Mouse (Mus musculus): ENCODE measurements around the gene Ralgps2.

Gene Ralgps2

DNA sequence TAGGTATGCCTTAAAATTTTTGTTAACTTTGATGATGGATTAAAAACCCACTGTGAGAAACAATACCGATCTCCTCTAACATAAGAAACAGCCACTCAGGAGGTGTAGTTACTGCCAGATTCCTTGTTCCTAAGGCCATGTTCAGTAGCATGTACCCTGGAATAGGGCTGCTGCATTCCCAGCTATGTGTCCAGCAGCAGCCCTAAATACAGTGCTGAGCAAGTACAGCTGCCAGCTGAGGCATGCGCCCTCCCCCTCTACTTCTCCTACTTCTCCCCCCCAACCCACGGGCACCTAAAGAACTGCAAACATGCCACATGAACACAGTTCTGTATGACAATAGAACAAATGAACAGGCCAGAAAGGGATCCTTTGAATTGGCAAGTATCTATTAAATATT lies 75.7 kb downstream of the Ralgps2 start:
- ChIA-PET POLR2A (interaction anchor here in 1 of 4 experiments (1.1 kb wide), 1 partner anchor 9 kb away, joined by 3 read pairs; no protein-coding TSS in a partner anchor), CTCF (no interaction called here)

DNA sequence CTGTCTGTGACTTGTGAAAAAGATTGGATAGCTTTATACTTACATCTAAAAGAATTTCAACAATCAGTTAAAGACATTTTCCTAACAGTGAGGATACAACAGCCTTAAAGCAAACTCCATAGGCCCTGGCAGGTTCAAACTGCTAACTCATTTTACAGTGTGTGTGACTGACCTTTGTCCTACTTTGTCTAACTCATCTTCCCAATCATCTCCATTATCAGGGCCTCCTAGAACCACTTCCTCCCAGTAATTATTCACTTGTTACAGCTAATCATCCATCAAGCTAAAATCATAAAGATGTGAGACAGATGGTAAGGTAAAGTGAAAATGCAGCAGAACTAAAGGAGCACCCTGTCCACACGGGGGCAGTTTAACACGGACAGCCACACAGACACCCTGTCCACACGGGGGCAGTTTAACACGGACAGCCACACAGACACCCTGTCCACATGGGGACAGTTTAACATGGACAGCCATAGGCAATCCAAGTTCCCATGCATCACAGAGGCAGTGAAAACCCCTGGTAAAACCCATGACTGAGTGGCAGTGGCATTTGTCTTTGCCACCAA lies 77.9 kb downstream of the Ralgps2 start:
- CTCF ChIA-PET: interaction anchor here in 3 of 4 experiments (0.6 to 1.5 kb wide), 4 partner anchors 47 to 736 kb away, joined by 3 to 4 read pairs (median 4); no protein-coding TSS in a partner anchor
- POLR2A ChIA-PET: no interaction called here

DNA sequence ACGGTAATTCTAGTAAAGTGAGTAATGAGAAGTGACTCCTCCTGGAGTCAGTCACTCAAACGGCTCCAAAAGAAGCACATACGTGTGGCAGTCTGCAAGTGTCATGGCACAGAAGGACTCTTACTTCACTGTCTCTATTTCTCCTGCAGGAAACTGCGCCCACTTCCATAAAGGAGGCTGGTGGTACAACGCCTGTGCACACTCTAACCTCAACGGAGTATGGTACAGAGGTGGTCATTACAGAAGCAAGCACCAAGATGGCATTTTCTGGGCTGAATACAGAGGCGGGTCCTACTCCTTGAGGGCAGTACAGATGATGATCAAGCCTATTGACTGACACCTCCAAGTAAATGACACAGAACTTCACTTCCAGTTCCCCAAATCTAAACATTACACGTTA lies 79.2 kb downstream of the Ralgps2 start:
- POLR2A ChIA-PET: interaction anchor here in 1 of 4 experiments (0.7 kb wide), 1 partner anchor 119 kb away, joined by 3 read pairs; no protein-coding TSS in a partner anchor
- CTCF ChIA-PET: no interaction called here

DNA sequence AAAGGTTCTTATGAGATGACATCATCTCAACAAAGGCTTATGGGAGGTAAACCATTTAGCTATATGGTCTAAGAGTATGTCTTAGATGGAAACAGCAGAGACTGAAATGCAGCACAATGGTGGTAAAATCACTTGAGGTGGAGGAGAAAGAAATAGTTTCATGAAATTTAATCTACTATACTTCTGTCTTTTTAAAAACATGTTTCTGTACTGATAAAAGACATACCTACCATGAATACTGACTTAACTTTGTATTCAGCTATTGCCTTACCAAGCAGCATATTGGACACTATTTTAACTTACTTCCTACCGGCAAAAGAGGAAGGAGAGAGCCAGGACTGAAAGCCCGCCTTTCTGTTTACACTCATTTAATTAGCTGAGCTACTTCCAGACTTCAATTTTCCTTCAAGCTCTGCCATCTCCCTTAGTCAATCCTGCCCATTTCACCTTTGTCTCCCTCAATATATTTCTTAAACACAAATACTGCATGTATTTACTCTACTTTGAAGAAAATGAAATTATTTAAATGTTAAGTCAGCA lies 79.6 kb downstream of the Ralgps2 start:
- POLR2A ChIA-PET: interaction anchor here in 1 of 4 experiments (0.7 kb wide), 1 partner anchor 119 kb away, joined by 3 read pairs; no protein-coding TSS in a partner anchor

DNA sequence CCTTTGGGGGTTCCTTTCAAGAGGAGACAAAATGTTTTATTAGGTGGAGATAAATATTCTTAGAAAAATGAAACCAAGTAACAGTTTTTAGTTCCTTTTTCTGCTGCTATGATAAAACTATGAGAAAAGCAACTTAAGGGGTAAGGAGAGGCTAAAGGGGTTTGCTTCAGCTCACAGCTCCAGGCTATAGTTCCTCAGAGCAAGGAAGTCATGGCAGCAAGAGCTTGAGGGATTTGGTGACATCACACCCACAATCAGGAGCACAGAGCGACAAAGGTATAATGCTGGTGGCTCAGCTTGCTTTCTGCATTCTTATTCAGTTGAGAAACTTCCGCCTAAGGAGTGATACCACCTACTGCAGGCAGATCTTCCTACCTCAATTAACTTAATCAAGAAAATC lies 80.3 kb downstream of the Ralgps2 start:
- ChIA-PET CTCF (interaction anchor here in 1 of 4 experiments (0.6 kb wide), 1 partner anchor 119 kb away, joined by 3 read pairs; no protein-coding TSS in a partner anchor), POLR2A (no interaction called here)

More for the DNA sequence above, 79.6 kb downstream of the Ralgps2 start:
- CTCF ChIA-PET: no interaction called here

DNA sequence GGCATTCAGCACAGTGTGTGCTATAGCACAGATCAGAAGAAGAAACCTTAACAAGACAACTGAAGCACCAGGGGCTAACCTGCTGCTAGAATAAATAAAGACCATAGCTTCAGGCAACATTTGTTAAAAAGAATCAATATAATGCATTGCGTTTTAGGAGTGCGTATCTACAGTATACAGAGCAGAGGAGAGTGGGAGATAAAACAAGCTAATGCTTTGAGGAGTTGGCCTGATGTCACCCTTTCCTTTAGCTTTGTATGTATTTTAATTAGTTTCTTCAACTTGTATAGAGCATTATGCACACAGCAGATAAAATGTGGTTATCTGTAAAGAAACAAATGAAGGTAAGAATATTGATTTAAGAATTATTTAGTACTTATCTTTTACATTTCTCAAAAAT lies 82.8 kb downstream of the Ralgps2 start:
- CTCF ChIA-PET: no interaction called here
- POLR2A ChIA-PET: no interaction called here

DNA sequence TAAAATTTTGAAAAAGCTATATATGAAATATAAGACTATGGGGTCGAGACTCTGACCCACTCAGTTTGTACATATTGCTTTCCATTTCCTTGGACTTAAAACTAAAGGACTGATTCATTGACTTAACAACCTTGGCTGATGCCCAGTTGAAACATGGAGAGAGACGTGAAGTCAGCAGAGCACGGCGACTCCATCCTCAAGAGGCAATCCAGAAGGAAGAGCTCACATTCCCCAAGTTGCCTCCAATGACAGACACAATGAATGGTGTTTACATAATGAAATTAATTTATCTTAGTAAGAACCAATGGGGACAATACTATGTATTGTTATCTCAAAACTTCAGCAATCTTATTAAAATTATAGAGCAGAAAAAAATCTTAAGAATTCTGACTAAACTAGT lies 84.9 kb downstream of the Ralgps2 start:
- CTCF ChIA-PET: interaction anchor here in 2 of 4 experiments (0.5 to 1.8 kb wide), 6 partner anchors 14 to 227 kb away, joined by 3 to 16 read pairs (median 5); no protein-coding TSS in a partner anchor

DNA sequence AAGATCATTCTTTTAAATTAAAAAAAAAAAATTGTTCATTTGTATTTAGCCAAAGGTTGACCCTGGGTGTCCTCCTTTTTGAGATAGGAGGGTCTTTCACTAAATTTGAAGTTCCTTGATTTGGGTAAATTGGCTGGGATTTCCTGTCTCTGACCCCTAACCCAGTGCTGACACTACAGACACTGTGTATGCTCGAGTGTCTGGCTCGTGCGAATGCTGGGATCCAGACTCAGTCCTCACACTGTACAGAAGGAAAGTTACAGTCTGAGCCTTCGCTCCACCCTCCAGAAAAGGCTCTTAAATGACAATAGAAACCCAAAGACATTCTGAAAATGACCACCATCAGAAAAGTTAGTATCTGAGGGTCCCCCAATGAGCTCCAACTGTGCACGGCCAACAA lies 86.6 kb downstream of the Ralgps2 start:
- CTCF ChIA-PET: interaction anchor here in 2 of 4 experiments (0.7 to 1.1 kb wide), 2 partner anchors 223 to 229 kb away, joined by 4 to 7 read pairs; no protein-coding TSS in a partner anchor

More for the DNA sequence above, 84.9 kb downstream of the Ralgps2 start:
- POLR2A ChIA-PET: interaction anchor here in 1 of 4 experiments (1.0 to 1.2 kb wide), 2 partner anchors 9 to 73 kb away, joined by 3 read pairs; no protein-coding TSS in a partner anchor

DNA sequence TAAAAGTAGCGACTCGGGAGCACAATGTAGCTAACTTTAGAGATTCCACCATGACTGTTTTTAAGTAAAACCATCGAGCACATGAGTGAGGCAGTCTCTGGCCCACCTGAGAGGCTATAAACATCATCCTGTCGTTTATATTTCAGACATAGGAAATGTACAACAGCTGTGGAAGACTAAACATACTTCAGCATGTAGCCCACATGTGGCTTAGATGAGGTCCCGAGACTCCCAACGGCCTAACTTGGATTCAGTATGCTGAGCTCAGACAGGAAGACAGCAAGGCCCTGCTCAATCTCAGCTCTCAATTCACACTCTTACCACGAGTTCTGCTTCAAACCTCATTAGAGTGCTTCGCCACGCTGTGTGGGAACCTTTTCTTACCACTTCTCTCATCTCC lies 87.0 kb downstream of the Ralgps2 start:
- ChIA-PET POLR2A (interaction anchor here in 1 of 4 experiments (0.7 to 2.5 kb wide), 4 partner anchors 15 to 133 kb away, joined by 3 to 10 read pairs (median 6); partner anchors contain the start of genes Angptl1 and Fam20b), CTCF (interaction anchor here in 2 of 4 experiments (0.7 to 1.2 kb wide), 3 partner anchors 100 to 229 kb away, joined by 4 to 7 read pairs (median 4); no protein-coding TSS in a partner anchor)

More for the DNA sequence above, 86.6 kb downstream of the Ralgps2 start:
- POLR2A ChIA-PET: interaction anchor here in 1 of 4 experiments (0.6 to 2.5 kb wide), 4 partner anchors 15 to 134 kb away, joined by 3 to 10 read pairs (median 3); partner anchors contain the start of genes Angptl1 and Fam20b

DNA sequence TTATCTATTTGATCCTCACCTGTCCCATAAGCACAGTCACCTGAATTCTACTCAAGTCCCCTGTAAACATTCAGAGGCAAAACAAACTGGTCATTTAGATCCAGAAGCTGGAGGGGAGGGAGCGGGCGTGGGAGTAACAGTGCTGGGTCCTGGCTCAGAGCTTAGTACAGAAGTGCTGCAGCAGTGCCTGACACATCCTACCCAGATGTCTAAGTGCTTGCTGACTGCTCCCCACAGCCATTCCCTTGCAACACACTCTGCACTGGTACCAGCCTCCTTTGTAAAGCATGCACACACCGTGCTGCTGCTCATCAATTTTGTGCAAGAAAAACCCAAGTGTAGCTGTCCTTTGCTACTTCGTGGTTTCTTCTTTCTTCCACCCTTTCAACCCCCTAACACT lies 92.3 kb downstream of the Ralgps2 start:
- ChIA-PET POLR2A (no interaction called here), CTCF (interaction anchor here in 2 of 4 experiments (0.8 to 1.1 kb wide), 2 partner anchors 95 to 105 kb away, joined by 3 read pairs; no protein-coding TSS in a partner anchor)

DNA sequence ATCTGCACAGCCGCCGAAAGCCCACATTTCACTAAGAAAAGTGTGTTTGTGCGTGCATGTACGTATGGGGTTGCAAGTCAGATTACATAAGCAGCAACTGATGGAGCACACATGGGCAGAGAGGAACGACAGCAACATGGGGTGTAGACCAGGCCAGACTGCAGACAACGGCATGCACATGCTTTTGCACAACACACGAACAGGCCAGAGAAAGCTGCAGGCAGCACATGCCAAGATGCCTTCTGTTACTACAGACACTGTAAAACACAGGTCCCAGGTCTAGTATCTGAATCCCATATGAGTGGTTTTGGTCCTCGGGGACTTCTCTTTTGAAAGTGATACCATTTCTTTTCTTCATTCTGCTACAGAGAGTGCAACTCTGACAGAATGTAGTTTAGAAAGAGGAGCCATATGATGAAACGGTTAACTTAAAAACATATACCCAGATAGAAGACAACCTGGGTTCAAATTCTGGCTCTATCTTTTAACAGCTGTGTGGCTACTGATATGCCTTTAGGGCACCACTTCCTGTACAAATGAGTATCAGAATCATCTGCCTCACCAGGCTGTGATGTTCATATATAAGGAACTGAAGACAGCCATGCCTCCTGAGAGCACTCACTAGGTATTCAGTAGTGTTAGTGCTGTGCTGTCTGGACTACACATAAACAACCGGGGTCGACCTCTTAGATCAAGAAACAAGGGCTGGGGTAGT lies 97.6 kb downstream of the Ralgps2 start:
- ChIA-PET CTCF (no interaction called here), POLR2A (no interaction called here)

DNA sequence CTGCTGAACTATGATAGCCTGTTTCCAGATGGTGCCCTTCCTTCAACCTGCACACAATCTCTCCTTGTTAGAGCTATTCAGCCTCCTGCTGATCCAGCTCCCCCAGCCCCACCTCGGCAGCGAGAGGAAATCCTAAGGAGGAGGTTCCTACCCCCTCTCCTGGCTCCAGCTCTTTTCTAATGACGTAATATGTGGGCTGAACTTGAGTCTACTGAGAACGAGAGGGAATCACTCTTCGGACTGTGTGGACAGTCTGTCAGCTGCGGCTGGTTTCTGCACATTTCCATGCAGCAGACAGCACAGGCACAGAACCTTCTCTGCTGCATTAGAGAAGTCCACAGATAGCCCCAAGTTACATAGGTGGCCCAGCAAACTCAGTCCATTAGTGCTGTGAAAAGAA lies 100.7 kb downstream of the Ralgps2 start:
- ChIA-PET CTCF (interaction anchor here in 3 of 4 experiments (0.5 to 1.1 kb wide), 7 partner anchors 79 to 1124 kb away, joined by 3 to 5 read pairs (median 3); no protein-coding TSS in a partner anchor), POLR2A (interaction anchor here in 1 of 4 experiments (0.8 to 2.3 kb wide), 3 partner anchors 14 to 28 kb away, joined by 3 to 10 read pairs (median 4); no protein-coding TSS in a partner anchor)

DNA sequence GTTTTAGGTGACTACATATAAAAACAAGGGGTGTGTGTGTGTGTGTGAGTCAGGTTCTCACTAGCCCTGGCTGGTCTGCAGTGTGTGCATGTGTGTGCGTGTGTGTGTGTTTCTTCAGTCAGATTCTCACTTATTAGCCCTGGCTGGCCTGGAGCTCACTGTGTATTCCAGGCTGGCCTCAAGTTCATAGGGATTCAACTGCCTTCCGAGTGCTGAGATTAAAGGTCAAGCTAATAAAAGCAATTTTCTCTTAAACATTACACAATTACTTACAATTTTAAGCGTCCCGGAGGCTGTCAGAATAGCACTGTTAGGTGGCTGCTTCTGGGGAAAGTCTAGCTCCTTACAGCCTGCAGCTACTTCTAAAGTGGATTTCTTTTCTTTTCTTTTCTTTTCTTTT lies 101.2 kb downstream of the Ralgps2 start, which contains the start of gene Angptl1:
Gene Angptl1, plus strand, starts transcription at position 386 of the 400 bp plus-strand sequence.
- ChIA-PET POLR2A (interaction anchor here in 1 of 4 experiments (0.8 to 2.3 kb wide), 3 partner anchors 14 to 28 kb away, joined by 3 to 10 read pairs (median 4); no protein-coding TSS in a partner anchor), CTCF (interaction anchor here in 3 of 4 experiments (0.6 to 1.1 kb wide), 6 partner anchors 79 to 1124 kb away, joined by 3 to 4 read pairs (median 3); no protein-coding TSS in a partner anchor)

DNA sequence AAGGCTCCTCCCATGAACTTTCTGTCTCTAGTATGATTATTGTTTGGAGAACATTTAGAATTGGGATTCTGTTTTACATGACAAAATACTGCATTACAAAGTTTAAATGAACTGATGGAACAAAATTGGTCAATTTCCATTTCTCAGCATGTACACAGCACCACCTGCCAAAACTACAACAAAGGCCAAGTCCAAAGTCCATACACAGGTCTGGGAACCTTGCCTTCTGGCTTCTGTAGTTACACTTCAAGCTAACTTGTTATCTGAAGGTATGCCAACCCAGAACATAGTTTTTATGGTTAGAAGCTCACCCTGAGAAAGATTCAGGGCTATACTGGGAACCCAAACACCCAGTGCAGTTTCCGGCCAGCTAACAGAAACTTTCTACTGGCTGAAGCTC lies 120.2 kb downstream of the Ralgps2 start:
- CTCF ChIA-PET: interaction anchor here in 1 of 4 experiments (0.6 kb wide), 1 partner anchor 174 kb away, joined by 3 read pairs; no protein-coding TSS in a partner anchor
- POLR2A ChIA-PET: interaction anchor here in 2 of 4 experiments (0.5 to 1.7 kb wide), 2 partner anchors 10 to 38 kb away, joined by 3 to 5 read pairs; no protein-coding TSS in a partner anchor

DNA sequence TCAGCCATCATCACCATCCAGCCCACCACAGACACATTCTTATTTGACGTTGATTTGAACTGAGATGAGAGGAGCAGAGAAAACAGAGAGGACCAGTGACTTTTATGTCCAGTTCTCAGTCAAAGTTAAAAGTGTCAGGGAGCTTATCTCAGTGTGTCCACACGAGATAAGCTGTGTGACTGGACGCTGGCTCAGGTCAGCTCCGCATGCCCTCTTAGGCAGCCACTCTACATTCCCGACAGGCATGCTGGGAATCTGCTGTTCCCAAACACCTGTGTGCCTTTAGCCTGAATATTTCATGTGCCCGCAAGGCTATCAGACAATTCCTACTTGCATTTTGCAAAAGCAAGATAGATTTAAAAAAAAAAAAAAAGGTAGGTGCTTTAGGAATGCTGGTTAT lies 125.9 kb downstream of the Ralgps2 start:
- POLR2A ChIA-PET: interaction anchor here in 2 of 4 experiments (0.7 to 2.0 kb wide), 3 partner anchors 11 to 127 kb away, joined by 3 to 8 read pairs (median 4); no protein-coding TSS in a partner anchor
- CTCF ChIA-PET: interaction anchor here in 2 of 4 experiments (0.6 to 0.7 kb wide), 3 partner anchors 18 to 83 kb away, joined by 4 to 5 read pairs (median 5); no protein-coding TSS in a partner anchor

DNA sequence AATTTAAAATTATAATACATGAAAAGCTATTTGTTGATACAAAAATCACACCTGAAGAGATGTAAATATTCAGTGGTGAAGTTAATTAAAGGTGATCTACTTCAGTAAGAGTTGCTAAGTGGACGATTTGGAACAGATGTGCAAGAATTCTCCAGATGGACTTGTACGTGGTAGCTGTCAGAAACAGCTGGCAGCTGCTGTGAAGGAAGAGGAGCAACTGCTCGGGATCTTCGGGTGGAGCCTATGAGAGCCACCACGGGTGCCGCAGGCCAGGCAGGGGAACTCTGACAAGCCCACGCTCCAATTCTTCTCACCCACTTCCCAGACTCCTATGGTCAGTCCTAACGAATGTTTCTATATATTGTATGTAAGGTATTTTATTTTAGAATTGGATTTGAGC lies 126.7 kb downstream of the Ralgps2 start:
- CTCF ChIA-PET: no interaction called here
- POLR2A ChIA-PET: interaction anchor here in 1 of 4 experiments (1.7 to 2.0 kb wide), 2 partner anchors 10 to 128 kb away, joined by 3 to 8 read pairs; no protein-coding TSS in a partner anchor

DNA sequence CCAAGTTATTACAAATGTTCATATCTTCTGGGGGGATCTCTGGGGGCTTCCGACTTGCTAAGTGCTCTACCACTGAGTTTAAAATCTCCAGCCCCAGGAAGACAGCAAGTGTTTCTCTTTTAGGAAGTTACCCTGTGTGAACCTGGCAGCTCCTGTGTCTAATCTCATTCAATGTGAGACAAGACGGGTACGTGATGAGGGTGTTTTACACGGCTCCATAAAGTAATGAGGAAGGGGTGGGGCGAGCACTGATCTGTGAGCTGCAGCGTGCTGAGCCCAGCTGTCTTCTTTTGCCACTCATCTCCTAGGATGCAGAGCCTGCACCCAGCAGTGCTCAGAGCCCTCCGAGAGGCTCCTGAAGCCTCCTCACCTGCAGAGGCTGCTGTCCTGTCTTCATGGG lies 127.5 kb downstream of the Ralgps2 start:
- ChIA-PET CTCF (no interaction called here), POLR2A (interaction anchor here in 1 of 4 experiments (2.0 kb wide), 1 partner anchor 9 kb away, joined by 8 read pairs; no protein-coding TSS in a partner anchor)

DNA sequence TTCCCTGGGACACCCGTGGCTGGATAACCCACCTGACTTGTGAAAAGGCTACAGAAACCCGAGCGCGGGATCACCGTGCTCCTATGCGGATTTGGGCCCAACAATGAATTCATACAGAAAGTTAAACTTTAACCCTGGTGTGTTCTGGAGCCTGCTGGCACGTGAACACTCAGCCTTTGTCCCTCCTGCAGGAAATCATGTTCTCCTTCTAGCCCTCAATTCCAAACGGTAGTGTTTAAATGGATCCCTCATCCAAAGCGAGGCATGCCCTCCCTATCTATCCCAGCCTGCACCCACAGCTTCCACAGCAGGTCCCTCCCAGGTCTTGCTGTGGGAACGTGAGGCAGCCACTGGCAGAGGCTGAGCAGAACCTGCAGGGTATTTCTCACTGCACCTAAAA lies 131.1 kb downstream of the Ralgps2 start:
- ChIA-PET CTCF (interaction anchor here in 2 of 4 experiments (0.6 to 0.8 kb wide), 2 partner anchors 66 to 228 kb away, joined by 3 read pairs; no protein-coding TSS in a partner anchor), POLR2A (interaction anchor here in 1 of 4 experiments (0.6 to 1.2 kb wide), 4 partner anchors 10 to 45 kb away, joined by 3 to 5 read pairs (median 4); no protein-coding TSS in a partner anchor)

All from embryonic stem cell, embryonic (primary cell).